Mouse (Mus musculus): ENCODE measurements around the gene Tvp23b. TPM values are rescaled to one million over a fixed set of nuclear protein-coding genes. Genes with fewer than 3 reads are reported as not detected.

The Tvp23b gene
- polyA plus RNA-seq, 1 experiment: 5.5 TPM

GRCm38 (mm10) chr11:62885323-62885722 is 6.1 kb downstream of the Tvp23b start:
- TF ChIP-seq CTCF (IDR thresholded peaks at IDR 0.05; ENCODE audit: extremely low read depth, insufficient read length, insufficient replicate concordance, low read depth, low read length) (no peak), POLR2A (IDR thresholded peaks at IDR 0.05; ENCODE audit: low read depth, low read length) (no peak)
- 78% methylated on average over 5 of the region's 5 CpGs for WGBS
- H3K27me3 ChIP-seq (ENCODE audit: control insufficient read depth, insufficient read depth, low read length): no peaks in the 10 kb centered on the region
- no peaks in the 10 kb centered on the region for H3K4me1 ChIP-seq (ENCODE audit: control insufficient read depth, insufficient read depth, insufficient read length, low read length)
- no peak overlapping the region for H3K27ac ChIP-seq (ENCODE audit: insufficient read depth, low read depth, low read length)
- peaks cover 48% of the 10 kb centered on the region for H3K36me3 ChIP-seq (ENCODE audit: control insufficient read depth, insufficient read depth, low read length)
- H3K4me3 ChIP-seq (ENCODE audit: low read depth, low read length): no peak overlapping the region

GRCm38 (mm10) chr11:62890796-62891195 is 11.5 kb downstream of the Tvp23b start:
- TF ChIP-seq POLR2A (IDR thresholded peaks at IDR 0.05; ENCODE audit: low read depth, low read length): no peak
- TF ChIP-seq CTCF (IDR thresholded peaks at IDR 0.05; ENCODE audit: extremely low read depth, insufficient read length, insufficient replicate concordance, low read depth, low read length): no peak
- 92% methylated on average over 4 of the region's 4 CpGs for WGBS
- H3K4me3 ChIP-seq (ENCODE audit: low read depth, low read length): no peak overlapping the region
- H3K4me1 ChIP-seq (ENCODE audit: control insufficient read depth, insufficient read depth, insufficient read length, low read length): no peaks in the 10 kb centered on the region
- H3K27ac ChIP-seq (ENCODE audit: insufficient read depth, low read depth, low read length): no peak overlapping the region
- no peaks in the 10 kb centered on the region for H3K27me3 ChIP-seq (ENCODE audit: control insufficient read depth, insufficient read depth, low read length)
- H3K36me3 ChIP-seq (ENCODE audit: control insufficient read depth, insufficient read depth, low read length): peaks cover 59% of the 10 kb centered on the region

- no peak overlapping the region for H3K27ac ChIP-seq (ENCODE audit: insufficient read depth, low read depth, low read length)
- TF ChIP-seq CTCF (IDR thresholded peaks at IDR 0.05; ENCODE audit: extremely low read depth, insufficient read length, insufficient replicate concordance, low read depth, low read length) (no peak), POLR2A (IDR thresholded peaks at IDR 0.05; ENCODE audit: low read depth, low read length) (no peak)
- no peaks in the 10 kb centered on the region for H3K27me3 ChIP-seq (ENCODE audit: control insufficient read depth, insufficient read depth, low read length)
- no peak overlapping the region for H3K4me3 ChIP-seq (ENCODE audit: low read depth, low read length)
- 89% methylated on average over 11 of the region's 11 CpGs for WGBS
- no peaks in the 10 kb centered on the region for H3K4me1 ChIP-seq (ENCODE audit: control insufficient read depth, insufficient read depth, insufficient read length, low read length)
- H3K36me3 ChIP-seq (ENCODE audit: control insufficient read depth, insufficient read depth, low read length): peaks cover 53% of the 10 kb centered on the region
Measured at GRCm38 (mm10) chr11:62891763-62892162, 12.5 kb downstream of the Tvp23b start.

- WGBS: 28% methylated on average over 12 of the region's 12 CpGs
- Histone ChIP-seq H3K27ac (ENCODE audit: insufficient read depth, low read depth, low read length) (no peak overlapping the region), H3K36me3 (ENCODE audit: control insufficient read depth, insufficient read depth, low read length) (no peaks in the 10 kb centered on the region), H3K27me3 (ENCODE audit: control insufficient read depth, insufficient read depth, low read length) (no peaks in the 10 kb centered on the region), H3K4me3 (ENCODE audit: low read depth, low read length) (no peak overlapping the region), H3K4me1 (ENCODE audit: control insufficient read depth, insufficient read depth, insufficient read length, low read length) (no peaks in the 10 kb centered on the region)
- TF ChIP-seq CTCF (IDR thresholded peaks at IDR 0.05; ENCODE audit: extremely low read depth, insufficient read length, insufficient replicate concordance, low read depth, low read length) (no peak), POLR2A (IDR thresholded peaks at IDR 0.05; ENCODE audit: low read depth, low read length) (no peak)
Measured at GRCm38 (mm10) chr11:62901699-62902323, 22.6 kb downstream of the Tvp23b start.

GRCm38 (mm10) chr11:62903871-62904495 is 24.7 kb downstream of the Tvp23b start:
- no peaks in the 10 kb centered on the region for H3K4me1 ChIP-seq (ENCODE audit: control insufficient read depth, insufficient read depth, insufficient read length, low read length)
- 34% methylated on average over 6 of the region's 6 CpGs for WGBS
- H3K27ac ChIP-seq (ENCODE audit: insufficient read depth, low read depth, low read length): no peak overlapping the region
- no peak overlapping the region for H3K4me3 ChIP-seq (ENCODE audit: low read depth, low read length)
- TF ChIP-seq CTCF (IDR thresholded peaks at IDR 0.05; ENCODE audit: extremely low read depth, insufficient read length, insufficient replicate concordance, low read depth, low read length) (no peak), POLR2A (IDR thresholded peaks at IDR 0.05; ENCODE audit: low read depth, low read length) (no peak)
- no peaks in the 10 kb centered on the region for H3K36me3 ChIP-seq (ENCODE audit: control insufficient read depth, insufficient read depth, low read length)
- no peaks in the 10 kb centered on the region for H3K27me3 ChIP-seq (ENCODE audit: control insufficient read depth, insufficient read depth, low read length)

GRCm38 (mm10) chr11:62909720-62910306 is 30.6 kb downstream of the Tvp23b start:
- 61% methylated on average over 3 of the region's 3 CpGs for WGBS
- TF ChIP-seq CTCF (IDR thresholded peaks at IDR 0.05; ENCODE audit: extremely low read depth, insufficient read length, insufficient replicate concordance, low read depth, low read length) (no peak), POLR2A (IDR thresholded peaks at IDR 0.05; ENCODE audit: low read depth, low read length) (no peak)
- Histone ChIP-seq H3K27me3 (ENCODE audit: control insufficient read depth, insufficient read depth, low read length) (no peaks in the 10 kb centered on the region), H3K27ac (ENCODE audit: insufficient read depth, low read depth, low read length) (no peak overlapping the region), H3K36me3 (ENCODE audit: control insufficient read depth, insufficient read depth, low read length) (no peaks in the 10 kb centered on the region), H3K4me1 (ENCODE audit: control insufficient read depth, insufficient read depth, insufficient read length, low read length) (no peaks in the 10 kb centered on the region), H3K4me3 (ENCODE audit: low read depth, low read length) (no peak overlapping the region)

- H3K27ac ChIP-seq (ENCODE audit: insufficient read depth, low read depth, low read length): no peak overlapping the region
- TF ChIP-seq CTCF (IDR thresholded peaks at IDR 0.05; ENCODE audit: extremely low read depth, insufficient read length, insufficient replicate concordance, low read depth, low read length) (no peak), POLR2A (IDR thresholded peaks at IDR 0.05; ENCODE audit: low read depth, low read length) (no peak)
- no peak overlapping the region for H3K4me3 ChIP-seq (ENCODE audit: low read depth, low read length)
- no peaks in the 10 kb centered on the region for H3K4me1 ChIP-seq (ENCODE audit: control insufficient read depth, insufficient read depth, insufficient read length, low read length)
- 60% methylated on average over 8 of the region's 8 CpGs for WGBS
- H3K36me3 ChIP-seq (ENCODE audit: control insufficient read depth, insufficient read depth, low read length): no peaks in the 10 kb centered on the region
- H3K27me3 ChIP-seq (ENCODE audit: control insufficient read depth, insufficient read depth, low read length): no peaks in the 10 kb centered on the region
Measured at GRCm38 (mm10) chr11:62911362-62911761, 32.1 kb downstream of the Tvp23b start.
